Mouse (Mus musculus): Measurements from ENCODE around the gene Gm45717.
"Not testable (repeated sequence)": the region's sequence is repeated elsewhere in the genome, so short reads cannot be mapped to it uniquely, and the experiment has no call there.

Gene Gm45717

GRCm38 (mm10) chr7:140955758-140956555 is at the start of gene Gm45717, which contains the start of gene Ifitm2:
Gene Gm45717 (minus strand): TSS chr7:140955937.
Gene Ifitm2 (minus strand): TSS chr7:140955987.
- no peak for DNase-seq

- DNase-seq = no peak
Measured at GRCm38 (mm10) chr7:141003248-141004010, 47.7 kb upstream of the Gm45717 start.

- DNase-seq = no peak
Measured at GRCm38 (mm10) chr7:141000881-141001708, 45.4 kb upstream of the Gm45717 start.

GRCm38 (mm10) chr7:140998853-140999700 is 43.3 kb upstream of the Gm45717 start:
- no peak for DNase-seq

GRCm38 (mm10) chr7:140997817-140998216 is 42.1 kb upstream of the Gm45717 start:
- DNase-seq = no peak

- DNase-seq = no peak
Measured at GRCm38 (mm10) chr7:140991117-140991689, 35.5 kb upstream of the Gm45717 start.

- no peak for DNase-seq
Measured at GRCm38 (mm10) chr7:140990622-140991021, 34.9 kb upstream of the Gm45717 start.

DNA sequence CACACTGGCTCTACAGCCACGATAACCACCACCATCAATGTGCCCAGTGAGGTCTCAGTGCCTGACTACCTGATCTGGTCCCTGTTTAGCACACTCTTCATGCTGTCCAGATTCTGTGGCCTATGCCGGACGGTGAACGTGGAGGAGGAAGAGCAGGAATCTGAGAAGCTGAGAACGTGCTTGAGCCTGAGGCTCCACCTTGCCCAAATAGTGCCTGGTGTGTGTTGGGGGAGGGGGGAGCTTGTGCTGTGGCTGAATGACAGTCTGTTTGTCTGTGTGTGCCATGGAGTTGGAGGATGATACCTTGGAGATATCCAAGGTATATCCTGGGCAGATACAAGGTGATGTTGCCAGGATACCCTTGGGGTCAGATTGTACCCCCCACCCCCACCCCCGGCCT is 34.4 kb upstream of the Gm45717 start:
- no peak for DNase-seq

DNA sequence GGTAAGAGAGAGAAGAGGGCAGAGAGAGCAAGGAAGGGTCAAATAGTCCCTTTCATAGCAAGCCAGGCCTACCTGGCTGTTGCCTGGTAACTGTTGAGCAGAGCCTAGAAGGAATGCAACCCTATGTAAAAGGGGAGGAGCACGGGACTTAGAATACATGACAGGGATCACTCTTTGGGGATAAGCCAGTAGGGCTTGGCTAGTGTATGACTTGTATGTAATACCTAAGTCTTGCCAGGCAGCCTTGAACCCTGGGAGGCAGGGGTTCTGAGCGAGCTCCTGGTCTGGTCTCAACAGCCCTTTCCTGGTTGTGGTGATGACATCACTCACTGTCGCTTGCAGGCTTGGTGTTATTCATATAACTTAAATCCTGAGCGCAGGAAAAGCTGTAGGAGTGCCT is 33.3 kb upstream of the Gm45717 start:
- DNase-seq = no peak

DNA sequence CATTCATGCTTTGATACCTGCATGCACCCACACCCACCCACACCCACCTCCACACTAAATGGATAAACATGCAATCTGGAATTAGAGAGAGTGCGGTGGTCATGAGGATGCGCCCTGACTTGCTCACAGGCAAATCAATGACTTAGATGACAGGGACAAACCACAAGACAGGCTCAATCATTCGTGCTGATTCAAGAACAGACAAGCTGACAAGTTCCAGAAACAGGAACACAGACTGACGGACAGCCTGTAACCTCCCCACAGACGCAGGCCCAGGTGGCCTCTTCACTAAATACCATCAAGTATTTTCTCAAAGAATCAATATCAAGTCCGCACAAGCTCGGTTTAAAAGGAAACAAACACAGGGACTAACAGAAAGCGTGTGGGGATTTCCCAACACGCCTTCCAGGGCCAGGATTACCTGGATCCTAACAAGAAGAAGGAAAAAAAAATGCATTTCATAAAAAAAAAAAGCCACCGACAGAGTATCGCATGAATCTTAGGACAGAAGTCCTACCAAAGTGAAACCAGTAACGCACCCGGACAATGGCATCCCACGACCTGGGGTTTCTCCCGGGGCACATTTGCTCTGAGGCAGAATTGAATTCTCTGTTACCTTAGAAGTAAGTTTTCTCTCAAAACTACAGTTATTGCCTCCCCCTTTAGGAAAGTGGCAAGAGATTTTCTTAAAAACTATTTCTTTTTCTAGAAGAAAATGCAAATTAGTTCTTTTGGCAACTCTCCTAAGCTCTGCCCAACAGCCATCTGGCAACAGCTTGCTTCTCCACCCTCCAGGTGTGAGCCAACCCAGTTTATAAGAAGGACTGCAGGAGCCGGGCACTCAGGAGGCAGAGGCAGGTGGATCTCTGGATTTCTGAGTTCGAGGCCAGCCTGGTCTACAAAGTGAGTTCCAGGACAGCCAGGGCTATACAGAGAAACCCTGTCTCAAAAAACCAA is 31.7 kb upstream of the Gm45717 start:
- DNase-seq = no peak

DNA sequence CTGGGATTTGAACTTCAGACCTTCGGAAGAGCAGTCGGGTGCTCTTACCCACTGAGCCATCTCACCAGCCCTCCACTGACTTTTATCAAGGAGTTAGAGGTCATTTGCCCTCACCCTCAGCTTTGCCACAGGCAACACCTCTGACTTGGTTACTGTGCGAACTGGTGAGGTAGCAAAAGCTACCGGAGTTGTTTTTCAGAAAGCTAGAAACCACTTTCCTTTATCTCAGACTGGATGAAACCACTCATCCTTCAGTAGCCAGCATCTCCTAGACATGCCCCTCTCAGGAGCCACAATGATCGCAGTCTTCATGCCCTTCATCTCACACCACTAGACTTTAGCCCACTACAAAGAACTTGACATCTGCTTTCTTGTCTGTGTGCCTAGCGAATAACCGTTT is 27.2 kb upstream of the Gm45717 start:
- DNase-seq = no peak

DNA sequence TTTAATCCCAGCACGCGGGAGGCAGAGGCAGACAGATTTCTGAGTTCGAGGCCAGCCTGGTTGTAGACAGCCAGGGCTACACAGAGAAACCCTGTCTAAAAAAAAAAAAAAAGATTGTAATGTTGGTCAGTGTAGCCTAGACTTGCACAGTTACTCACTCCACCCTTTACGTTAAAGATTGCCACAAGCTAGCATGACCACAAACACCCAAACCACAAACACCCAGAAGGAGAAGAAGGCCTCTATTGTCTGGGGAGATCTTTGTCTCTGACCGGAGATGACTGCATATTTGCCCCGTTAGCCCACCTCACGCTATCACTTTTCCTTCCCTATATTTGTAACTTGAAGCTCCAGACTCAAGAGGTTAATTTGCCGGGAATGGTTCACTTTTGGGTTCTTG is 26.0 kb upstream of the Gm45717 start:
- no peak for DNase-seq

DNA sequence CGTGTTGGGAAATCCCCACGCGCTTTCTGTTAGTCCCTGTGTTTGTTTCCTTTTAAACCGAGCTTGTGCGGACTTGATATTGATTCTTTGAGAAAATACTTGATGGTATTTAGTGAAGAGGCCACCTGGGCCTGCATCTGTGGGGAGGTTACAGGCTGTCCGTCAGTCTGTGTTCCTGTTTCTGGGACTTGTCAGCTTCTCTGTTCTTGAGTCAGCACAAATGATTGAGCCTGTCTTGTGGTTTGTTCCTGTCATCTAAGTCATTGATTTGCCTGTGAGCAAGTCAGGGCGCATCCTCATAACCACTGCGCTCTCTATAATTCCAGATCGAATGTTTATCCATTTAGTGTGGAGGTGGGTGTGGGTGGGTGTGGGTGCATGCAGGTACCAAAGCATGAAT is 21.0 kb upstream of the Gm45717 start:
- not testable (repeated sequence) for DNase-seq

DNA sequence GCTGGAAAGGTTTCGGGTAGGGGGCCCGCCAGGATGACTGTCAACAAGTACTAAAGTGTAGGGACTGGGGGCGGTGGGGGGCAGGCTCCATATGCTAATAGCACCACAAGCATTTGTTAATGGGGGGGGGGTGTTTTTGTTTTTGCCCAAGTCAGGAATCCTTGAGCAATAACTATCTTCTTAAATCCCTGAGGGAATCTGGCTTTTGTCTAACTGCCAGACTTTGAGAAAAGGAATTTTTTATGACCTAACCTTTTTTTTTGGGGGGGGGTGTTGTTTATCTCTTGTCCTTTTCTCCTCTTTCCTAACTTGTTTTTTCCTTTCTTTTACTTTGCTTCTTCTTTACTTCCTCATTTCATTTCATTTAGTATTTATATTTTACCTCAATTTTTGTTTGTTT is 19.7 kb upstream of the Gm45717 start:
- no peak for DNase-seq

DNA sequence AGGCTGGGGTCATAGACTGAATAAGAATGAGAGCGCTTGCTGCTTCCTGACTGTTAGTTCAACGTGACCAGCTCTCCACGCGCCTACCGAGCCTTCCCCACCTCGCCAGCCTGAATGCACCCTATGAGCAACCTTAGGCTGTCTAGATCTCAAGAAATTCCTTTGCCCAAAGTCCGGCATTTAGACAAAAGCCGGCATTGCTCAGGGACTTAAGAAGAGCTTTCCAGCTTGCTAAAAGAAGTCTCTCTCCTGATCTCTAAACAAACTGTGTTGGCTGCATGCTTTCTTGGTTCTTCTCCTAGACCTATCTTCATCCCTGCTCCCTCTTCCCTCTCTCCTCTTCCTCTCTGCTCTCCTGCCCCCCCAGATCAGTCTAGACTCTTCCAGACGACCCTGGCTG is 19.2 kb upstream of the Gm45717 start:
- DNase-seq = no peak

GRCm38 (mm10) chr7:140973396-140974165 is 17.8 kb upstream of the Gm45717 start:
- DNase-seq = no peak

GRCm38 (mm10) chr7:140971479-140972171 is 15.9 kb upstream of the Gm45717 start:
- DNase-seq = no peak

- no peak for DNase-seq
Measured at GRCm38 (mm10) chr7:140970931-140971330, 15.2 kb upstream of the Gm45717 start.

DNA sequence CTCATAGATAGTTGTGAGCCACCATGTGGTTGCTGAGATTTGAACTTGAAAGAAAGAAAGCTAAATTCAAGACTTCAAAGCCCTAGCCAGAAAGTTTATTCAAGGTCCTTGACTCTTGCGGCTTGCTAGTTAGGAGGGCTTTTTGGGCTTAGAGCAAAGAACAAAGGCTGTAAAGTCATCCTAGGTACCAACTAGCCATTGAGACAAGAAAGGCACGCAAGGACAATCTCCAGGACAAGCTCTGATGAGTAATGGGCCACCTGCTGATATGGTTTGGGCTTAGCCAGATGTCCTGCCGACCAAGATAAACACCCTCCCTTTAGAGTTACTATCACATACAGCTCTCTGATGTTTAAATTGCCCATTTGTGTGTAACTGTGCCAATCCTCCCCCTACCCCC is 13.0 kb upstream of the Gm45717 start:
- not testable (repeated sequence) for DNase-seq

All from cerebellum, adult 8-10 months (tissue).